Mouse (Mus musculus): Measurements from ENCODE around the gene Srsf10.

The Srsf10 gene

DNA sequence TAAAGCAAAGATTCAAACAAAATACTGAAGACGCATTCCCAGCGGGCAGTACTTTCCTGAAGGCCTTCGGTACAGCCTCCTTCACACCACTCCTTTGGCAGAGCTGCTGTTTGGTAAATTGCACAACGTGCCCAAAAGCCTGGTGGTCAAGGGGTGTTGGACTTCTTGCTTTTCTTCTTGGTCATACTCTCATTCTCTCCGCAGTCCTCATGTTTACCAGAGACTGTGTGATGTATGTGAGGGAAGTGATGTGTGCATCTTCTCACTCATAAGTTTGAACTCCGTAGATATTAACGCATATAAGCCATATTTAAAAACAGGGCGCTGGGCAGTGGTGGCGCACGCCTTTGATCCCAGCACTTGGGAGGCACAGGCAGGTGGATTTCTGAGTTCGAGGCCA is 917 bp upstream of the Srsf10 start:
- in situ Hi-C loops (cut with MboI, MseI) = no loop called here

DNA sequence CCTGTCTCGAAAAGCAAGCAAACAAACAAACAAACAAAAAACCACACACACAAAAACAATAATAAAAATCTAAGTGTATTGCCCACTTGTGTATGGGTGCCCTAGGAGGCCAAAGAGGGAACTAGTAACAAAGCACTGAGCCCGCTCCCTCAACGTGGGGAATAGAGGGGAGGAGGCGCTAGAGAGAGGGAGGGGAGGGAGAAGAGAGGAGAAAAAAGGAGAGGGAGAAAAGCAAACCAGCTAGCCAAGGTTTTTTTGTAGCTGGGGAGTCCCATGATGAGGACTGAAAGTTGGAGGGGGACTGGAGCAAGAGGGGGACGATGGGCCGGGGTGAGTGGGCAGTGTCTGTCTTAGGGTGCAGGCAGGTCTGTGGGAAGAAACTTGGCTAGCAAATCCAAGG is 467 bp upstream of the Srsf10 start:
- in situ Hi-C loops (cut with MboI, MseI) = no loop called here

DNA sequence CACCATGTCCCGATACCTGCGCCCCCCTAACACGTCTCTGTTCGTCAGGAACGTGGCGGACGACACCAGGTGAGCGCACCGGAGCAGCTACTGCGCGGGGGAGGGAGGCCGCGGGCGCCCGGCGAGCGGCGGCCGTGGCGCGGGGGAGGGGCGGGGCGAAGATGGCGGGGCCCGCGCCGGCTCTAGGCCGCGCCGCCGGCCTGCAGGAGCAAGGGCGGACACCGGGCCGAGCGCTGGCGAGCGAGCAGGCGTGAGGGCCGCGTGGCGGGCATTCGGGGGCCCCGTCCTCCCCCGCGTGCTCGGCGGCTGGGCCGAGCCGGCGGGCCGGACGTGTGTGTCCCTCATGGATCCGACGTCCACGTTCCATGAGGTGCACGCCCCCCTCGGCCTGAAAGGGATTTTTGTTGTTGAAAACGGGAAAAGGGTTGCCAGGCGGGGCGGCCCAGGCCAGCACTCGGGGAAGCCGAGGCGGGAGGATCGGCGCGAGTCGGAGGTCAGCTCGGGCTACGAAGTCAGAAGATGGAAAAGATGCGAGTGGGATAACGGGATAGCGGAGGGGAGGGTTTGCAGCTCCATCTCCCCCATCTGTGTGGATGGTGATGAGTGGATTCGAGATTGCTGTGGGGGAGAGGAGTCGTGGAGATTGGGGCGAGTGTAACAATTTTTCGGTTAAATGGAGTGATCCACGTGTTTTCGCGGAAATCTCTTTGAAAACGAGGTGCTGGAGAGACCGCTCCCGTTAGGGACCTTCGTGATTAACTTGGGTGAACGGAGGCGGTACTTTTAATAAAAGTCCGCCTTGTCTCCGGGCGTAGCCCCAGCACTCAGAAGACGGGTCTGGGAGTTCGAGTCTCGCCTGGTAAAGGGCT is 910 bp downstream of the Srsf10 start:
- in situ Hi-C loops (cut with MboI, MseI) = no loop called here

DNA sequence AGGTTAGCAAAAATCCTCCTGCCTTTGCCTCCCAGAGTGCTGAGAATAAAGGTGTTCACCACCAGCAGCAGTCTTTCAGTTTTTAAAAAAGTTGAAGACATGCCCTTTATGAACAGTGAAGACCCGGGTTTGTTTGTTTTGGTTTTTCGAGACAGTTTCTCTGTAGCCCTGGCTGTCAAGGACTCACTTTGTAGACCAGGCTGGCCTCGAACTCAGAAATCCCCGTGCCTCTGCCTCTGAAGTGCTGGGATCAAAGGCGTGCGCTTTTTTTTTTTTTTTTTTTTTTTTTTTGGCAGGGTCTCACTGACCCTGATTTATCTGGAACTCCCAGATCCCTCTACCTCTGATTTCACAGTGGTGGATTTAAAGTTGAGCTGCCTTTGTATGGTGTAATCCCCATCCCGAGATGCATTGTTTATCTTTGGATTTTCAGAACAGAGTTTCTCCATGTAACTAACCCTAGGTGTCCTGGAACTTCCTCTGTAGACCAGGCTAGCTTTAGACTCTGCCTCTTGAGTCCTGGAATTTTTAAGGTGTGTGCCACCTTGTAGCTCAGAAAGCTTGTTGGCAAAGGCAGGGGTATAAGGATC is 2.1 kb downstream of the Srsf10 start:
- in situ Hi-C loops (cut with MboI, MseI) = no loop called here

DNA sequence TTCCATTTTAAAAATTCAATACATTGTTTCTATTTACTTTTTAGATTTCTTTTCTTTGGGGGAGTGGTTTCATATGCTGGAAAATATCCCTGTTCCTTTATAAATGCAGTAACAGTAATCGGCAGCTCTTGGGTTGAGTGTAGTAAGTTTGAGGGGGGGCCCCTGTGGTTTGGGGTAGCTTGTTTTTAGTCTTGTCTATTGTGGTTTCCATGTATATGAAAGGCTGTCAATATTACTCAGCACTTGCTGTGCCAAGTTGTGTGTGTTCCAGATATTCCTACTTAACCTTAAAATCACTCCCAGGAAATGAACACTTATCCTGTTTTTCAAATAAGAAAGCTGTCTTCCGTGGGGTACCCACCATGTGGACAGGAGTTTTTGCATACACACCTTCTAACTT is 13.4 kb downstream of the Srsf10 start:
- in situ Hi-C loops (cut with MboI, MseI) = no loop called here

DNA sequence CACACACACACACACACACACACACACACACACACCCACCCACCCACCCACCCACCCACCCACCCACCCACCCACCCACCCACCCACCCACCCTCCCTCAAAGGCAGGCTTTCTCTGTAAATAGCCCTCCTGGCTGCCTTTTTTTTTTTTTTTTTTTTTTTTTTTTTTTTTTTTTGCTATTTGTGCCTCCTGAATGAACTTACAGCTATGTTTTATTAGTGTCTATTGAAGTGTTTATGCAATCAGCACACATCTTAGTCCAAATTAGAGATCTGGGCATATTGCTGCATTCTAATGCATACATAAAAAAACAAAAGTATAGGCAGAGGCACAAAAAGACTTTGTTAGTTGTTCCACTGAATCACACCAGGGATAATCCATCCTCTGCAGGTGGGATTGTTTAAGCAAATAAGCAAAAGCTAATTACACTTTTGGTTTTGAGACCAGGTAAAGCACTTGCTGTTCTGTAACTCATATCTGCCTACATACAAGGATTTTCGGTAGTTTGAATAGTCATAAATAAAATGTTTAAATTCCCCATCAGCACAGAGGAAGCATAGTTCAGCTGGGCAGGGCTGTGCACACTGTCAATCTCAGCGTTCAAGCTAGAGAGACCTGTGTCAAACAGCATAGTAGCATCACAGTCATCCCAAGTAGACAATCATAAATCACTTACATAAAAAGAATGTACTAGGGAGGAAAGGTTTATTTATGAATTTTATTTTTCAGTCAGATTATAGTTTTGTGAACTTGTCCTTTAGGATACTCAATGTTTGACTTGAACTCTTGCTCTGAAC is 14.9 kb downstream of the Srsf10 start:
- in situ Hi-C loops (cut with MboI, MseI) = no loop called here

DNA sequence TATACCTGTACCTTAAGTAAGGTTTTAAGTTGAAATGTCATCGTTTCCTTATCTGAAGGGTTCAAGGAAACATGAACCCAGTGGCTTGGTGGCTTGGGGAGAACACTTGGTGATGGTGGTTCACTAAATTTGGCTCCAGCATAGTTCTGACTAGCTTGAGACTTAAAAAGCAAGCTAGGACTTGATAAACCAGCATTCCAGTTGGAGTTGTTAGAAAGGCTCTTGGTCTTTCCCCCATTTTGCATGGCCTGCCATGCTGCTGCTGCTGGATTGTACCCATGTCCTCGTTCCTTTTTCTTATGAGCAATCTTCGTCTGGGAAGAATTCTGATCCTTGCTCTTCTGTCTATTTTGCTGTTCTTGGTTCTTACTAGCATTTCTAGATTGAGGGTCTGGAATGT is 16.5 kb downstream of the Srsf10 start:
- in situ Hi-C loops (cut with MboI, MseI) = no loop called here

DNA sequence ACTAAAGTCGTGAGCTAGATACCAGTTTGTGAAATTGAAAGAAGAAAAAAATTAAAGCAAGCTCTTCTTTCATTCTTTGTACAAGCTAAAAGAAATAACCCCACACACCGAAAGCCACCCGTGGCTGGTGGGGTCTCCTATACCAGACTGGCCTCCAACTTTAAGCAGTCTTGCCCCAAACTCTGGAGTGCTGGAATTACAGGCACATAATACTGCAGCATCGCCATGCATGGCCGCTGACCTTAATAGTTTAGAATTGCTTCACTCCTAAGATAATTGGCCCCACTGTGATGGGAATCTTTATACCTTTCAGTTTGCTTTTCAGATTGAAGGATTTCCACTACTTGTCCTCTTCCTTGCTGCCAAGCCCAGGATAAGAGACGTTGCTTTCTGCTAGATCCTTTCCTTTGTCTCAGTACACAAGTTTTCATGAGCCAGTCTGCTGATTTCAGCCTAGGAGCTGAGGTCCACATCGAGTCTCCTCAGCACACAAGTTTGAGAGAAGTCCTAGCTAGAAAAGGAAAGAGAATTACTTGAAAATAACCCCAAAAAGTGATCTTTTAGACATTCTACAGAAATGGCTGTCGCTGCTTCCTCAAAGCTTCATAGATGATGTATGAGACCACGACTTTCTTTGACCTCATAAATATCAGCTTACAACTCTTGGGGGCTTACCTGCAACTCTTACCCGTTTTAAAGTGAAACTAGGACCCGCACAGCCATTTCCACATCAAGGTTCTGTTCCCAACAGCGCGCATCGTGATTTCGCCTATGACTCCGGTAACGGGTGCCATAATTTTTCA is 17.2 kb downstream of the Srsf10 start:
- in situ Hi-C loops (cut with MboI, MseI) = no loop called here

DNA sequence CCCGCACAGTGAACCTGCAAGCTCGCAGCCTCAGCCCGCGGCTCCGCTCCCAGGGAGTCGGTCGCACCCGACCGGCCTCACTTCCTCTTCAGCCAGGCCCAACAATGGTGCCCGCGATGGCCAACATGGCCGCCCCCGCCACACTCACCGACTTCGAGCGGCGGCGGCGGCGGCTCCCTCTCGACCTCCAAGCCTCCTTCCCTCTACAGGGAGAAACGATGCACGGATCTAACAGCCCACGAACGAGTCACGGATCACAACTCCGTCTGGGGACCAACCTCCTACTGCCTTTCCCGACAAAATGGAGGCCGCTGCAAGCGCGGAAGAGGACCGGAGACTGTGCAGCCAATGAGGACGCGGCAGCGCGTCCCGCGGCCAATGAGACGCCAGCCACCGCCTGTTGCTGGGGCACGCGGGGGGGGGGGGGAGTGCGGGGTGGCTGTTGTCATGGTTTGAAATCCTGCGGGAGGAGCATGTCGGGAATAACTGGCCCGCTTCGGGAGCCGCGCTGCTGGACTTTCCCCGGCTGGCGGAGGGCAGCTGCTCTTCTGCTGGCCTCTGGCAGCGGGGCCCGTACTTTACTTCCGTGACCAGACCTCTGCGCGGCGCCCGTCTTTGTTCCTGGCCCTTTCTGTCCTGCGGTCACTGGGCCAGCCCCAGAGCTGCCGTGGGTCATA is 18.1 kb downstream of the Srsf10 start, which contains the start of gene Pnrc2:
TSS of gene Pnrc2 (minus strand) at position 325 of the 677 bp plus-strand sequence.
- in situ Hi-C loops (cut with MboI, MseI) = no loop called here

DNA sequence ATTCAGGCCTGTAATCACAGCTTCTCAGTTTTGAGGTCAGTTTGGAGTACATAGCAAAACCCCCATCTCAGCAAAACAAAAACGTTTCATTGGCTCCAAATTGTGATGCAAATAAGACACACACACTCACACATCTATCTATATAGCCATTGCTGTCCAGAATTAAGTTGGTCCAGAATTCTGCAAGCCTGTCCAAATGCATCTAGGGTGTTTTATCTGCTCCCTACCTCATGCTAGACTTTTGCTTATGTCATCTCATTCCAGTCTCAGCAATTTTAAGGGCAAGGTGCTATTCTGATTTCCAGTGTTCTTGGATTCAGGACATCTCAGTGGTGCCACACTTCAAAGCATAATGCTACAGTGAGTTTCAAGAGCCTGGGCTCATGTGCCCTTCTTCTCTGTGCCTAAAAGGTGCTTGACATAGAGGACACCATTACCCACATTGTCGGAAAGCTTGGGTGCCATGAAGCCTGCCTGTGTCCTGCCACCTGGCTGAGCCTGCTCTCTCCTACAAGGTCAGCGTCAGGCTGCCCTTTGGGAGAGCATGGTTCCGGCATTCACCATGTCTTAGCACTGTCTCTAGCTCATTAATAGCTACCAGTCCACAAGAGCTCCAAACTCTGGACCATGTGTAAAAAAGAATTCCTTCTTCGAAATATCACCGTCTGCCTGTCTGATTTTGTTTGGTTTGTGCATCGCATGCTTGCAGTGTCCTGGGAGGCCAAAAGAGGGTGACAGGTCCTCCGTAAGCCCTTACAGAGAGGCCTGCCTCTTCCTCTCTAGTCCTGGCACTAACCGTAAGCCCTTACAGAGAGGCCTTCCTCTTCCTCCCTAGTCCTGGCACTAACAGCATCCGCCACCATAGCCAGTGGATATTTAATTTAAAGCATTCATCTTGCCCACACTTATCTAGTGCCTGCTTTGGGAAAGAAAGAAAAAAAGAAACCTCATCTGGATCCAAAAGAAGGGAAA is 19.3 kb downstream of the Srsf10 start:
- in situ Hi-C loops (cut with MboI, MseI) = no loop called here

DNA sequence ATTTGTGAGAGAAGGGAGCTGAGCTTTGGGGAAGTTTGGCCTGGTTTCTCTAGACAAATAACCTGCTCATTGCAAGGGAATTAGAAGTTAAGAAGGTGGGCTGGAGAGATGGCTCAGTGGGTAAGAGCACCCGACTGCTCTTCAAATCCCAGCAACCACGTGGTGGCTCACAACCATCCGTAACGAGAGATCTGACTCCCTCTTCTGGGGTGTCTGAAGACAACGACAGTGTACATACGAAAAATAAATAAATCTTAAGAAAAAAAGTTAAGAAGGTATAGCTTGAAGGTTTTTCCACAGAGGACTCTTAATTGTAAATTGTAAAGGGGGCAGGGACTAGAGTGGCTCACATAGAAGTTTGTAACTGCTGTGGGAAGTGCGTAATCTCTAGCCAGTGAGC is 20.0 kb downstream of the Srsf10 start:
- in situ Hi-C loops (cut with MboI, MseI) = no loop called here

DNA sequence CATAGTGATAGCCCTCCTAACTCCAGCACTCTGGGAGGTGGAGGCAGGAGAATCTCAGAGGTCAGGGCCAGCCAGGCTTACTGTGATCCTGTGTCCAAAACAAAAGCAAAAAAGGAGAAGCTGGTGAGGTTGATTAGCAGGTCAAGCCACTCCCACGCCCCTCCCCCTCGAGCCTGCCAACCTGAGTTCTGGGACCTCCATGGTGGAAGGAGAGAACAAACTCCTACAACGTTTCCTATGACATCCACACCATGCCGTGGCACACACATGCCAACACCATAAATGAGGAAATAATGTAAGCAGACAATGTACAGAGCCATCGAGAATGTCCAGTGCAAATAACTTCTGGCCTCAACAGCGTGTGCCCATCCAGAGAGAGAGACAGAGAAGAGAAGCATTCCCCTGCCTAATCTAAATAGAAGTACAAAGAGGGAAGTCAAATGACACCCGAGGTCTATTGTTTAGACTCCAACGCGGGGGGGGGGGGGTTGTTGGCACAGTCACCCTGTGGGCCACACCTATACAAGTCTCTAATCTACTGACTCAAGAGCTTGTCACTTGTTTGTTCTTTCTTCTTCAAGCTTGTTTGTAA is 20.5 kb downstream of the Srsf10 start:
- in situ Hi-C loops (cut with MboI, MseI) = no loop called here

DNA sequence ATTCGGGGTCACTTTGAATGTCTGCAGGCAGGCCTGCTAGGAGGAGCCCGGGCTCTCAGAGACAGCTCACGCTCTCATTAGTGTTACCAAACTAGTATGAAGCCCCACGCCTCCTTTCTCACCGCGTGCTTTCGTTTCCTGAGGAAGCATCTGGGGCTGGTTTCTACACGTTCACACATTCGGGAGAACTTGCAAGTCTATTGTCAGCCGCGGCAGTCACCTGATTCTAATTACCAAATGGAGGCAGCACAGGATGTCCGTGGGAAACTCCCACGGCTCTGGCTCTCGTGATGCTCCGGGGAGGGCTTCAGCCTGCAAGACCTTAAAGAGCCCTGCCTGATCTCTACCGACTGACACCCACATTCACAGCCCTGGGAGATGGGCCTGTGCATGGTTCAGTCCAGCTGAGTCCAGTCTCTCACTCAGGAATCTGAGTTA is 21.1 kb downstream of the Srsf10 start:
- in situ Hi-C loops (cut with MboI, MseI) = no loop called here

DNA sequence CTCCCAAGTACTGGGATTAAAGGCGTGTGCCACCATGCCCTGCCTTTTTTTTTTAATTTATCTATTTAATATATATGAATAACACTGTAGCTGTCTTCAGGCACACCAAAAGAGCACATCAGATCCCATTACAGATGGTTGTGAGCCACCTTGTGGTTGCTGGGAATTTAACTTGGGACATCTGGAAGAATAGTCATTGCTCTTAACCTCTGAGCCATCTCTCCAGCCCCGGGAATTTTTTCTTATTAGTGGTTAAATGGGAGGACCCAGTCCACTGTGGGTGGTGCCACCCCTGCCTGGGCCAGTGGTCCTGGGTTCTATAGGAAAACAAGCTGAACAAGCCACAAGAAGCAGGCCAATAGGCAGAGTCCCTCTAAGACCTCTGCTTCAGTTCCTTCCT is 22.2 kb downstream of the Srsf10 start:
- in situ Hi-C loops (cut with MboI, MseI) = no loop called here

DNA sequence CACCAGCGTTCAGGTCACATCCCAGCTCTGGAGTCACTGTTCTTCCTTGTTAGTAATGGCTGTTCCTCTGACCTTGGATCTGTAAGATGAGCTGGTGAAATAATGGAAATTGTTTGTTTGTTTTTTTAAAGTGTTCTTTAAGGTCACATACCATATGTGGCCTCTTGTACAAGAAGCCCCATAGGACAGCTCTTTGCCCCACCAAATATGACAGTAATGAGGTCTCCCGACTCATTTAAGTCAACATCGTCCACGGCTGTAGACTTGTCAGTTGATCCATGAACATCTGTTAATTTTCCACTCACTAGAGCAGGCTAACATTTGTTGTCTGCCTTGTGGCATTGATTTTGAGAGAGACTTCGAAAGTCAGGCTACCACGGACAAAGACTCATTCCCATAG is 23.5 kb downstream of the Srsf10 start:
- in situ Hi-C loops (cut with MboI, MseI) = no loop called here

DNA sequence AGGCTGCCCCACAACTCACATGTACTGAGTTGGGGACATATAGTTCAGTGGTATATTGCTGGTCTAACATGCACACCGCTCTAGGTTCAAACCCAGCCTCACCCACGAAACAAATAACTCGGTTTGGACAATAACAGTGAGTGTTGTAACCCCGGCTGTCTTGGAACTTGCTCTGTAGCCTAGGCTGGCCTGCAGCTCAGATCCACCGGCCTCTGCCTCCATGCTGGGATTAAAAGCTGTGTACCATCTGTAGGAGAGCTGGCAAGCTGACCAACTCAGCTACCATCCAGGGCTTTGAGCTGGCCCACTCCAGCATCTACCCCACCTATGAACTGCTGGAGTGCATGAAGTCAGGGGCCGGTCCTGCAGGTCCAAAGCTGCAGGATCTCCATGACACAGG is 24.5 kb downstream of the Srsf10 start:
- in situ Hi-C loops (cut with MboI, MseI) = no loop called here

DNA sequence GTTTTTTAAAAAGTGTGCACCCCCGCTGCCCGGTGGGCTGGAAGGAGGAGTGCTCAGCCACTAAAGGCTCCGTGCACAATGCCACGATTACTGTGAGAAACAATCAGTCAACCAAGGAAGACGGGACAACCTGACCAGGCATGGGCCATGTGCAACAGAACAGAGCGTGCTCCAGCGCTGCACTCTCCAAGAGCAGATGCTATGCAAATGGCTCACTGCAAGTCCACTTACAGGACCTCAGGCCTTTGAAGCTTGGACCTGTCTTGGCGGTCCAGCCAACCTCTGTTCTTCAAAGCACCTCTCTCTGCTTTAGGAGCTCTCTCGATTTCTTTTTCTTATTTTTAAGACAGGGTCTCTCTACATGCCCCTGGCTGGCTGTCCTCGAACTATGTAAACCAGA is 25.0 kb downstream of the Srsf10 start:
- in situ Hi-C loops (cut with MboI, MseI) = no loop called here

DNA sequence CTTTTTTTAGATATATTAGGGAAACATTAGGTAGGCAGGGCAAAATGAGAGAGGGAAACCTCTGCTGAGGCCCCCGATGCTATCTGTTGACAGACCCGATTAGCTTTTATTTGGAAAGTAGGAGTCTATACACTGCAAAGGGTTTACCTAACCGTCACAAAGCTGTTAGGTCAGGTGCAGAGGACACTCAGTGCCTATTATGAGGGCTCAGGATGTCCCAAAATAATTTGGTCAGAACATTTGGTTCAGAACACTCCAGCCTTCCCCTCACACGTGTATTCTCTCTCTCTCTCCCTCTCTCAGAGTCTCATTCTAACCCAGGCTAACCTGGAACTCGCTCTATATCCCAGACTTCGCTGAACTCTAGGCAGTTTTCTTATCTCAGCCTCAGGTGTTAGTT is 26.5 kb downstream of the Srsf10 start:
- in situ Hi-C loops (cut with MboI, MseI) = no loop called here

DNA sequence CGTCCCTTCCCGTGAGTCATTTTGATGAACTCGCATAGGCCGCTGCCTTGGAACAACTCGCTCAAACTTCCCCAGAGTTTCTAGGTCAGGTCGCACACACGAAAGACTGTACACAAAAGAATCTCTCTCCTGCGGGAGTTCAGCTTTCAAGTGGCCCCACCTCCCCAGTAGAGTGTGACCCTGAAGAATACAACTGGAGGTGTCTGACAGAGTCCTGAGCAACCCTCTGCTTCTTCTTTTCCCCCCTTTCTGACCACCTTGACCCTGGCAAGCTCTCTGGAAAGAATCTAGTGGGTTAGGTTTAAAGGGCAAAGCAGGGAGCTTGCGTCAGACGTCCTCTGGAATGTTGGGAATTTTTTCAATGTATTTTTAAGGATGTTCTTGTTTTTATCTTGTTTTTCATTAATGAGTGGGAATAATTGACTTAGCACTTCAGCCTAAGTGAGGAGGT is 27.9 kb downstream of the Srsf10 start:
- in situ Hi-C loops (cut with MboI, MseI) = no loop called here
